ENCODE assay signal across 8 mouse cellular contexts in the genomic region with DNA sequence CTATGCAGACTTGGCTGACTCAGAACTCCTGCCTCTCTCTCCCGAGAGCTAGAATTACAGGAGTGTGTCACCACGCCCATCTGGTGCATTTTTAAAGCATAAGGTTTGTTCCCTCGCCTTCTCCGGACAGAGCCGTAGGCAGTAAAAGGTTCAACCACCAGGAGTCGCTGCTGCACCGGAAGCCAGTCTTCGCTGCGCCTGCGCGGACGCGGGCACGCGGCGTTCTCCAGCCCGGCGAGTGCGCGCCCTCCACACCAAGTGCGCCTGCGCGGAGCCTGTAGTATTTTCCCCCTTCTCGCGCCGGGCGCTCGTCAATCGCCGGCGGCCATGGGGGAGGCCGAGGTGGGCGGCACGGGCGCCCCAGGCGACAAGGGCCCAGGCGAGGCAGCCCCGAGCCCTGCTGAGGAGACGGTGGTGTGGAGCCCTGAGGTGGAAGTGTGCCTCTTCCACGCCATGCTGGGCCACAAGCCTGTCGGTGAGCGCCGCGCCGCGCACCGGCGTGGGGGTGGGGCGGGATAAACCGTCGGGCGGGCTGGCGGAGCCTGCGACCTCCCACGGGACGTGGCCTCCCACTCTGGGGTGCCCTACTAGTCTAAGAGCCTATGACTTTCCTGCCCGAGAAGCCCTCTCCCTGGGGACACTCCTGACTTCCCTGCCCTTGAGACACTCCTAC. TPM values are rescaled to one million over a fixed set of nuclear protein-coding genes. Genes with fewer than 3 reads are reported as not detected.
DNase-seq lines count a peak whose midpoint lies in the region; ATAC-seq lines count a peak whose summit lies in the region.

No protein-coding gene starts in this region.

- ATAC-seq in inflammation-experienced regulatory T-cells, adult 6 months: peak; percentile 87
- ATAC-seq in megakaryocyte-erythroid progenitor cell, adult 5-6 weeks (replicated peaks; ENCODE audit: low FRiP score, low TSS enrichment, poor library complexity, severe bottlenecking): peak; percentile 67

- intact Hi-C loops in gastrocnemius, postnatal 14 days (cut with DNase I; ENCODE audit: low total_unique reads): loop anchor here (10.0 kb wide), 1 partner anchor 162 kb away; no protein-coding TSS in a partner anchor
- intact Hi-C loops in left cerebral cortex, postnatal 10 days (cut with DNase I): loop anchor here (5.0 kb wide), 2 partner anchors 165 to 195 kb away; partner anchors contain the start of gene Bhlhe23

- peak; percentile 98 to 99 for DNase-seq in adrenal gland, adult (ENCODE audit: inconsistent age in 2 of 2, low spot score in 1 of 2)
- DNase-seq in embryo, embryonic 10.5 days (ENCODE audit: low spot score): peak; percentile 96
- DNase-seq in gastrocnemius, postnatal 14 days: peak; percentile 97
- DNase-seq in left cerebral cortex, postnatal 10 days (ENCODE audit: extremely low spot score in 1 of 2, low spot score in 2 of 2): peak; percentile 90 to 97
- DNase-seq in right cerebral cortex, postnatal 25 days: peak; percentile 97
- DNase-seq in urinary bladder, postnatal 4 days (ENCODE audit: low spot score in 2 of 2): peak; percentile 96 to 98

RNA-seq across cellular contexts. Expression of gene Mrgbp, which starts 1.5 kb away (rescaled TPM):
- total RNA-seq in gastrocnemius, postnatal 14 days (2021): 1 to 10 TPM; 4.7 to 5.3 TPM
- polyA plus RNA-seq in inflammation-experienced regulatory T-cells, adult 6 months (2017; shearing (Covaris generic)): 10 to 100 TPM; 15.8 to 28.5 (median 21.4) TPM
- 10 to 100 TPM; 18.9 to 20.1 TPM for total RNA-seq in left cerebral cortex, postnatal 10 days (2021)
- 32.0 and 43.3 TPM in 2 replicates for total RNA-seq in megakaryocyte-erythroid progenitor cell, adult 5-6 weeks (2014; fragmentation: Nextera tagmentation)
- total RNA-seq in megakaryocyte-erythroid progenitor cell, adult 5-6 weeks (2017): 37.5 and 39.7 TPM in 2 replicates

RNA-seq across cellular contexts. Expression of gene Ogfr, which starts 6.4 kb away (rescaled TPM):
- total RNA-seq in gastrocnemius, postnatal 14 days (2021): 10 to 100 TPM; 22.5 to 25.2 TPM
- polyA plus RNA-seq in inflammation-experienced regulatory T-cells, adult 6 months (2017; shearing (Covaris generic)): 10 to 100 TPM; 11.2 to 19.9 (median 12.3) TPM
- total RNA-seq in left cerebral cortex, postnatal 10 days (2021): 10 to 100 TPM; 67.3 to 77.1 TPM
- 24.8 and 37.6 TPM in 2 replicates for total RNA-seq in megakaryocyte-erythroid progenitor cell, adult 5-6 weeks (2014; fragmentation: Nextera tagmentation)
- total RNA-seq in megakaryocyte-erythroid progenitor cell, adult 5-6 weeks (2017): 32.0 and 42.5 TPM in 2 replicates

RNA-seq across cellular contexts. Expression of gene Col9a3, which starts 15.0 kb away (rescaled TPM):
- under 1 TPM; 0.29 to 0.97 TPM for total RNA-seq in gastrocnemius, postnatal 14 days (2021)
- polyA plus RNA-seq in inflammation-experienced regulatory T-cells, adult 6 months (2017; shearing (Covaris generic)): 1 to 10 TPM in 1 of 3 experiments, under 1 TPM in 2; 0.19 to 1.5 (median 0.87) TPM
- 10 to 100 TPM; 23.4 to 26.5 TPM for total RNA-seq in left cerebral cortex, postnatal 10 days (2021)
- 1.5 and 1.7 TPM in 2 replicates for total RNA-seq in megakaryocyte-erythroid progenitor cell, adult 5-6 weeks (2014; fragmentation: Nextera tagmentation)
- total RNA-seq in megakaryocyte-erythroid progenitor cell, adult 5-6 weeks (2017): 2.1 TPM in 1 of 2 replicates, not detected in the other

RNA-seq across cellular contexts. Expression of gene Tcfl5, which starts 59.9 kb away (rescaled TPM):
- total RNA-seq in gastrocnemius, postnatal 14 days (2021): under 1 TPM; 0.21 to 0.22 TPM
- under 1 TPM in 1 of 3 experiments, not detected in 2; 0.28 TPM for polyA plus RNA-seq in inflammation-experienced regulatory T-cells, adult 6 months (2017; shearing (Covaris generic))
- total RNA-seq in left cerebral cortex, postnatal 10 days (2021): 1 to 10 TPM; 4.1 to 5.6 TPM
- not detected in 2 replicates for total RNA-seq in megakaryocyte-erythroid progenitor cell, adult 5-6 weeks (2014; fragmentation: Nextera tagmentation)
- 0.15 TPM in 1 of 2 replicates, not detected in the other for total RNA-seq in megakaryocyte-erythroid progenitor cell, adult 5-6 weeks (2017)

Comparison
In these comparisons a context has a peak if more than half of its experiments do, and no peak if none do; other contexts are left out.
1. Peak in every context shown above with its lines: DNase-seq and ATAC-seq.
2. RNA of gene Col9a3, which starts 15.0 kb away (total RNA-seq): 23.4 to 26.5 TPM in left cerebral cortex, postnatal 10 days; 1.5 to 2.1 TPM in megakaryocyte-erythroid progenitor cell, adult 5-6 weeks and 0.29 to 0.97 TPM in gastrocnemius, postnatal 14 days; every median in the first group is over 4 times any median in the second.